Mouse (Mus musculus) intestine, embryonic 16.5 days (tissue): Measurements from ENCODE around the gene 1810010D01Rik. TPM values are rescaled to one million over a fixed set of nuclear protein-coding genes. Genes with fewer than 3 reads are reported as not detected.

ENCODE experiments used
- ATAC-seq: fragments of 200-750 bp; cut with Nextera tagmentation; 2 replicates; pipeline ENCODE4 v1.8.0; 2017; ENCODE audit warnings: moderate TSS enrichment, moderate library complexity
- H3K27ac ChIP-seq: fragments of 300-500 bp; sonication (generic); 2 replicates; pipeline ENCODE4 v1.5.1; 2014; ENCODE audit warnings: mild to moderate bottlenecking, low read length
- H3K27me3 ChIP-seq: fragments of 300-500 bp; sonication (generic); replicated peaks from 2 replicates; pipeline ENCODE4 v1.6.1; 2014; ENCODE audit warnings: low read length, control low read depth, mixed read lengths; ENCODE audit not compliant: control insufficient read depth, insufficient read depth
- H3K36me3 ChIP-seq: fragments of 300-500 bp; sonication (generic); 2 replicates; pipeline ENCODE4 v1.6.1; 2014; ENCODE audit warnings: low read length, control low read depth; ENCODE audit not compliant: control insufficient read depth, insufficient read depth
- H3K4me1 ChIP-seq: fragments of 300-500 bp; sonication (generic); 2 replicates; pipeline ENCODE4 v1.6.1; 2014; ENCODE audit warnings: low read length, control low read depth, mixed read lengths; ENCODE audit not compliant: control insufficient read depth, insufficient read depth
- H3K4me2 ChIP-seq: fragments of 300-500 bp; sonication (generic); 2 replicates; pipeline ENCODE4 v1.6.1; 2014; ENCODE audit warnings: low read depth, low read length, control low read depth
- H3K4me3 ChIP-seq: fragments of 300-500 bp; sonication (generic); 2 replicates; pipeline ENCODE4 v1.5.1; 2014; ENCODE audit warnings: mild to moderate bottlenecking, low read length
- H3K9ac ChIP-seq: fragments of 300-500 bp; sonication (generic); 2 replicates; pipeline ENCODE4 v1.6.1; 2014; ENCODE audit warnings: low read depth, low read length
- H3K9me3 ChIP-seq: fragments of 300-500 bp; sonication (generic); 2 replicates; pipeline ENCODE4 v1.6.1; 2016; ENCODE audit warnings: low read length, control low read depth; ENCODE audit not compliant: control insufficient read depth
- WGBS: fragments of 180-500 bp; shearing (Covaris S2); extraction: QIAGEN DNeasy Blood & Tissue Kit; methylation state at CpG from one replicate; pipeline ENCODE4 v1.1.7; 2014; 5-methylcytosine and 5-hydroxymethylcytosine counted together
- polyA plus RNA-seq: library from polyadenylated mRNA; unstranded; fragments of >200 nt; fragmentation: Nextera tagmentation; extraction: Ambion mirVana; gene quantifications from 2 replicates; pipeline ENCODE4 v1.2.1, GENCODE M21; 2015

The 1810010D01Rik gene
- polyA plus RNA-seq, 1 experiment from 2014 or later, result 0.65 TPM

DNA sequence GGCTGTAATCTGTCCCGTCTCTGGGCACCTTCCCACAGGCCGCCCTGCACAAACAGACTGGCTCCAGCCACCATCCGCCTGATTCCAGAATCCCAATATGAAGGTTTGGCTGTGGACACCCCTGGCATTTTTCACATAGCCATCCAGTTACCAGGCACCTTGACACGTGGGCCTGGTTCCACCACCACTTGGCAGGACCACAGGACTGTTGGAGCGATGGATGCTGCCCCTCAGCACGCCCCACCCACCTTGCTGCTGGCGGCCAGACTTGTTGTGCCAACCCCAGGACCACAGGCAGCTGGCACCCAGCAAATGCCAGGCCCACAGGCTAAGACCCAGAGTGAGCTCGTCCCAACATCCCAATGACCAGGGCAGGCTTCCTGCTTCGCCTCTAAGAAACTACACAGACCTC is 11.5 kb upstream of the 1810010D01Rik start:
- H3K9me3 ChIP-seq, result no peaks in the 10 kb centered on the region
- no peak overlapping the region for H3K27ac ChIP-seq
- no peak for ATAC-seq
- H3K27me3 ChIP-seq, result no peaks in the 10 kb centered on the region
- WGBS, result 77% methylated on average over 9 of the region's 9 CpGs
- H3K9ac ChIP-seq, result no peak overlapping the region
- H3K4me3 ChIP-seq, result no peak overlapping the region
- no peaks in the 10 kb centered on the region for H3K36me3 ChIP-seq
- H3K4me1 ChIP-seq, result peaks cover 15% of the 10 kb centered on the region
- no peak overlapping the region for H3K4me2 ChIP-seq

DNA sequence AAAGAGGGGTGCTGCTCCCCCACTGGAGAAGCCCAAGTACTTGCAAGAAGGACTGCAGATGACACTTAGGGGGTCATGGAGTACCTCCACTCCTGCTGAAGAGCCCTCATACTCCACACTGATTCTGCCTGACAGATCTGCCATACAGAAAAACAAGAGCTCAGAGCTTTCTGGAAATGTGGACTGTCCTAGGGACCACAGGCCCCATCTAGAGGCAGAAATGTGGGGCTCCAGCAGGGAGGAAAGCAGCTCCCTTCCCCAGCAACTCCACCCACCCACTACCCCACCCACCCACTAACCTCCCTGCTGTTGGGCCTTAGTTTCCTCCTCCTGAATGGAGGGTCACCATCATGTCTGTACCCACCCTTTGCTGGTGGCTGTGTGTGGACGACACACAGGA is 8.7 kb upstream of the 1810010D01Rik start:
- no peak overlapping the region for H3K4me2 ChIP-seq
- peaks cover 9% of the 10 kb centered on the region for H3K4me1 ChIP-seq
- 57% methylated on average over 1 of the region's 1 CpGs for WGBS
- no peak overlapping the region for H3K27ac ChIP-seq
- 0 out of 2 replicates have a peak overlapping the region, but pooled peaks have one; percentile 7 for H3K9ac ChIP-seq
- no peaks in the 10 kb centered on the region for H3K36me3 ChIP-seq
- no peaks in the 10 kb centered on the region for H3K9me3 ChIP-seq
- H3K4me3 ChIP-seq, result no peak overlapping the region
- ATAC-seq, result peak; percentile 47; the same call in 1 of the 2 replicates
- no peaks in the 10 kb centered on the region for H3K27me3 ChIP-seq

DNA sequence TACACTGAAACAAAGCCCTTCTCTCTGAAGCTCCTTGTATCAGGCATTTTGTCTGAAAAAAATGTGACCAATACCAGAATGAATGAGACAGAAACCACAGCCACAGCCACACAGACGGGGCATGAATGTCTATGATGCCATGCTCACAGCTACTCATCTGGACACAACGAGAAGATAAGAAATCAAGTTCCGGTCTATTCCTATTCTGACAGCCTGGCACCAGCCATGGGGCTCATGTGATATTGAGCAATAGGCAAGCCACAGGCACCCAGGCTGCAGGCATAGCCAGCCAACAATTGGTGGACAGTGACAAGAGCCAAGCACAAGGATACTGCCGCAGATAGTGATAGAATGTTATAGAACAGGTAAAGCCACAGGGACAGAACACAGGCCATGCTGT is 7.6 kb upstream of the 1810010D01Rik start:
- Histone ChIP-seq H3K27ac (no peak overlapping the region), H3K4me1 (peaks cover 9% of the 10 kb centered on the region), H3K4me2 (no peak overlapping the region), H3K36me3 (no peaks in the 10 kb centered on the region), H3K4me3 (no peak overlapping the region), H3K9ac (no peak overlapping the region), H3K27me3 (no peaks in the 10 kb centered on the region), H3K9me3 (no peaks in the 10 kb centered on the region)
- ATAC-seq, result no peak
- 83% methylated on average over 4 of the region's 4 CpGs for WGBS

DNA sequence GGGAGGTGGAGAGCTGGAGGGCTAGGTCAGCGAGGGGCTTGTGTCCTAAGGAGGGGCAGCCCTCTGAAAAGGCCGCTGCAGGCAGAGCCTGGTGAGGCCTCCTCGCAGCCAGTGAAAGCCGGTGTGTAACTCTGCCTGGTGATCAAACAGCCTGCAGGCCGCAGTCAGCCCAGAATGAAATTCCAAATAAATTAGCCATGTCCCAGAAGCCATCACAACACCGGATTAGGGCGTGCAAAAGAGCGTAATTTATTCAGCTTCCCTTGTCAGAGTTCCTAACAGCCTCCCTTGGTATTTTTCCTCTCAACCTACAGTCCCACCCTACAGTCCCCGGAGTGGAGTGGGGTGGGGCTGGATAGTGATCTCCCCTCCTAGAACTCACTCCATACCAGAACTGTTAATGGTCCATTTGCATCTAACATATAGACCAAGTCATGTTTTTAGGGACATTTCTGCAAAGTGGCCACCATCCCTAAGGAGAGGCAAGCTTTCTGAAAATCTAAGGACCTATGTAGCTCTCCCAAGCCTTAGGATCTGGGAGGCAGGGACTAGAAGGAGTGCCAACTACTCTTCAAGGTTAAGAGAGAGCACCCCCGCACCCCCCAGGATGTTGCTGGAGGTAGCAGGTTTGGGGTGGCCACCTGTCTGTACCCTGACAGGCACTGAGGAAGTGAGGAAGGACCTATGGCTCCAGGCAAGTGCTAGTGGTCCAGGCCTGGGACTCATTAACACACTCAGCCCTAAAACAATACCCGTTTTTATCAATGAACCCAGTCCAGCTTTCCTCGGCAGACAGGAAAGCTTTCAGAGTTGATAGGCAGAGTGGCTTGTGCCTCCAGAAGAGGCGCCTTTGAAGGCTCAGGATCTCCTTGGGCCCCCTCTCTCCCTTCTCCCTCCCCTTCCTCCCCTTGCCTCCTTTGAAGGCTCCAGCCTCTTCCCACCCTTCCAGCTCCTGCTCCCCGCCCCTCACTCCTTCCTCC is 4.1 kb upstream of the 1810010D01Rik start:
- Histone ChIP-seq H3K4me3 (no peak overlapping the region), H3K4me1 (peaks cover 17% of the 10 kb centered on the region), H3K36me3 (no peaks in the 10 kb centered on the region), H3K9ac (peak overlapping the region; percentile 39; the same call in 1 of the 2 replicates), H3K4me2 (no peak overlapping the region), H3K27me3 (no peaks in the 10 kb centered on the region), H3K27ac (0 out of 2 replicates have a peak overlapping the region, but pooled peaks have one; percentile 19), H3K9me3 (no peaks in the 10 kb centered on the region)
- 24% methylated on average over 14 of the region's 14 CpGs for WGBS
- ATAC-seq, result no peak; the same call in 1 of the 2 replicates

DNA sequence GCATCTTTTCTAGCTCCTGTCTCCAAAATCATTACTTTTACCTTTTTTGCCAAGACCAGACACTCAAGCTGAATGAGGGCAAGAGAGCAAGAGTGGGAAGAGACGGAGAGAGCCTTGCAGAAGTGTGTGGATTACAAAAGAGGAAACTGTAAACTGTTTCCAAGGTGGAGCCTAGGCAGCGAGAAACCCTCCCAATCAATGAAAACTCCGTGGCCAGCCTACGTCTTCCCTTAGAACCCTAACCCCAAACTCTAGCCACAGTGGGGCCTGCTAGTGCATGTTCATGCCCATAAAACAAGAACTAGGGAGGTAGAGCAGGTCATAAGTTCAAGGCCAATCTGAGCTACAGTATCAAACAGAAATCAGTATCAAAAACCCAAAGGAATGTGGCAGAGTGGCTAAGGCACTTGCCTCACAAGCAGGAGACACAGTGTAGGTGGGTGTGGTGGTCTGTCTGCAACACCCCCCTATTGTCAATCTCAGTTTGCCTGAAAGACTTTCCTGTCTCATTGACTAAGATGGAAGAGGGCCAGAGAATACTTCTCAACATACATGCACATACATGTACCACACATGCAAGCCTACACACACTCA is 2.7 kb upstream of the 1810010D01Rik start:
- Histone ChIP-seq H3K27ac (no peak overlapping the region), H3K36me3 (no peaks in the 10 kb centered on the region), H3K4me1 (peaks cover 30% of the 10 kb centered on the region), H3K9ac (no peak overlapping the region), H3K4me2 (no peak overlapping the region), H3K4me3 (no peak overlapping the region), H3K9me3 (no peaks in the 10 kb centered on the region), H3K27me3 (no peaks in the 10 kb centered on the region)
- WGBS, result 68% methylated on average over 4 of the region's 4 CpGs
- no peak for ATAC-seq

DNA sequence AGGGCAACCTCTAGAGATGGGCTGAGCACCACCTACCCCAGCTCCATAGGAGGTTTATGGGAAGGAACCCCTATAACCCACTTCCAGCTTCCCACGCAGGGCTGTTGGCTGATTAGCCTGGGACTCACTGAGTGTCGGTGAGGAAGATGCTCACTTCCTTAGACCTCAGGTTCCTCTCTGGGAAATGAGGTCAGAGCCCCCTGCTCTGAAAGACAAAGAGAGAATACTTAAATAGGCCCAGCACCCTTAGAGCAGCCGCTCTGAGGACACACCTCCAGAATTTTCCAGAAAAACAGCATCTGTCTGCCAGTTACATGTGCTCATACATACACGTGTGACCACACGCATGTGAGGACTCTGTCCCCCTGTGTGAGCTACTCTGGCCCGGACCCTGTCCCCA is 1.1 kb downstream of the 1810010D01Rik start:
- H3K4me2 ChIP-seq, result peak overlapping the region; percentile 57
- WGBS, result 76% methylated on average over 6 of the region's 6 CpGs
- H3K4me3 ChIP-seq, result no peak overlapping the region
- no peaks in the 10 kb centered on the region for H3K27me3 ChIP-seq
- H3K9ac ChIP-seq, result peak overlapping the region; percentile 80
- peak overlapping the region; percentile 91 for H3K27ac ChIP-seq
- no peaks in the 10 kb centered on the region for H3K36me3 ChIP-seq
- H3K9me3 ChIP-seq, result no peaks in the 10 kb centered on the region
- peaks cover 27% of the 10 kb centered on the region for H3K4me1 ChIP-seq
- ATAC-seq, result no peak

DNA sequence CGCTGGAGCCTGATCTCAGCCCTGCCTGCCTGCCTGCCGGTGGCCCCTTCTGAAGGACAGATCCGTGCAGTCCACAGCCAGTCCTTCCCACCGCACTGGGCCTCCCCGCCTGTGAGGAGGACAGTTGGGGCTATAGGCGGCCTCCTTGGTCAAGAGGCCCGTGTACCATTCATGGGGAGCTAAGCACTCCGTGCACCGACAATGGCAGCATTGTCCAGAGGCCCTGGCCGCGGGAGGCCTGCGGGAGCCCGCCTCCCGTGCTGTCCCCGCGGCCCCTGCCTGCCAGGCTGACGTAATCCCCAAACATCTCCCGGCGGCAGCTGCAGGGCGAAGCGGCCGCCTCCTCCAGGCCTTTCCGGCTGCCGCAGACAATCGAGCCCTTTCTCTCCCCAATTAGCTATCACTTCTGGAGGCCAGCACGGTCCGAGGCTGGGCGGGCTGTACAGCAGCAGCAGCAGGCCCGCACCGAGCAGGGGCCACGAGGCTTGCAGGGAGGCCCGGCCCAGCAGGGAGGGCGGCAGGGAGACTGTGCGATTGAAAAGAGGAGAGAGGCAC is 1.8 kb downstream of the 1810010D01Rik start:
- ATAC-seq, result peak; percentile 94
- Histone ChIP-seq H3K4me2 (peak overlapping the region; percentile 57), H3K4me1 (peaks cover 23% of the 10 kb centered on the region), H3K9ac (peak overlapping the region; percentile 80), H3K9me3 (peaks cover 2% of the 10 kb centered on the region; the same call in 1 of the 2 replicates), H3K27ac (peak overlapping the region; percentile 91), H3K27me3 (no peaks in the 10 kb centered on the region), H3K36me3 (no peaks in the 10 kb centered on the region), H3K4me3 (peak overlapping the region; percentile 25)
- 1% methylated on average over 34 of the region's 34 CpGs for WGBS

DNA sequence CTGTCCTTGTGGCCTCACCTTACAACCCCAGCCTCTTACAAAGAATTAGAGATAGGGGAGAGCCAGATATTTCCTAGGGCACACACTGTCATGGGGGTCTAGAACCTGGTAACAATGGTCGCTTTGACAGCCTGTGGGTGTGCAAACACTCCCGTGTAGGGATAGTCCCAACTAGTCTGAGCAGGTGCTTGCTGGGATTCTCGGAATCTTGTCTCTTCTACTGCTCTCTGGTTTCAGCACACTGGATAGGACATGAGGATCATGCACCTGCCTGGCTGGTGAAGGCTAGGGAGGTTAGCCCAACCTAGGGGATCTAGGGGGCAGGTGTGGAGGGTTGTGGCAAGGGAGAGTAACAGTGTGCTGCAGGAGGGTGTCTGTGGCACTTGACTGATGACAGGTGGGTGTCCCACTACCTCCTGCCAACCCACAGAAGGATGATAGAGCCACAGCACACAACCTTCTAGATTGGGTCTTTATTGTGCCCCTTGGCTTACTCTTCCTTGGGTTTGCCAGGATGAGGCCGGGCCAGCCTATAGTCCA is 2.5 kb downstream of the 1810010D01Rik start:
- H3K27me3 ChIP-seq, result no peaks in the 10 kb centered on the region
- H3K4me3 ChIP-seq, result no peak overlapping the region
- peaks cover 2% of the 10 kb centered on the region; the same call in 1 of the 2 replicates for H3K9me3 ChIP-seq
- H3K4me1 ChIP-seq, result peaks cover 23% of the 10 kb centered on the region
- no peak for ATAC-seq
- no peaks in the 10 kb centered on the region for H3K36me3 ChIP-seq
- WGBS, result 85% methylated on average over 4 of the region's 4 CpGs
- H3K27ac ChIP-seq, result peak overlapping the region; percentile 91
- H3K4me2 ChIP-seq, result peak overlapping the region; percentile 57; the same call in 1 of the 2 replicates
- H3K9ac ChIP-seq, result peak overlapping the region; percentile 80

DNA sequence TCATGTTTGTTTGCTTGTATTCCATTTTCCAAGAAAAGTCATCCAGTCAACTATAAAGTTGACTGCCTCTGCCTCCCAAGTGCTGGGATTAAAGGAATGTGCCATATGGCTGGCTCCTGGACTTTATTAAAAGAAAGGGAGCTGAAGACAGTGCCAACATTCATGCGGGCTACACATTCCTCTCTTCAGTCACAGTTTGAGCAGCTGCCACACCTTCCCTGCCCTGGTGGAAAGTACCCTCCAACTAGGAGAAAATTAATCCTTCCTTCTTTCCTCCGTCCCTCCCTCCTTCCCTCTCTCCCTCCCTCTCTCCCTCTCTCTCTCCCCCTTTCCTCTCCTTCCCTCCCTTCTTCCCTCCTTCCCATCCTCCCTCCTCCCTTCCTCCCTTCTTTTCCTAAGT is 8.2 kb downstream of the 1810010D01Rik start:
- no peaks in the 10 kb centered on the region for H3K27me3 ChIP-seq
- no peak overlapping the region for H3K4me2 ChIP-seq
- H3K27ac ChIP-seq, result no peak overlapping the region
- no peaks in the 10 kb centered on the region for H3K36me3 ChIP-seq
- peaks cover 2% of the 10 kb centered on the region; the same call in 1 of the 2 replicates for H3K9me3 ChIP-seq
- H3K4me3 ChIP-seq, result no peak overlapping the region
- no peak overlapping the region for H3K9ac ChIP-seq
- H3K4me1 ChIP-seq, result peaks cover 18% of the 10 kb centered on the region
- WGBS, result 54% methylated on average over 2 of the region's 2 CpGs
- ATAC-seq, result no peak
